Mouse (Mus musculus): Measurements from ENCODE around the gene Gm11214. TPM values are rescaled to one million over a fixed set of nuclear protein-coding genes. Genes with fewer than 3 reads are reported as not detected.

Gene Gm11214
- polyA plus RNA-seq, 1 experiment from 2014 or later = not detected

Other genes starting within 250 kb of the Gm11214 start
- 5.9 and 6.6 TPM in 2 replicates for gene Whrn, start 167.4 kb downstream of the Gm11214 start, polyA plus RNA-seq (2014; fragmentation: Nextera tagmentation; extraction: Ambion mirVana)
- 424 and 428 TPM in 2 replicates for gene Atp6v1g1, start 118.6 kb downstream of the Gm11214 start, polyA plus RNA-seq (2014; fragmentation: Nextera tagmentation; extraction: Ambion mirVana)
- 4.7 and 4.8 TPM in 2 replicates for gene Tmem268, start 104.6 kb downstream of the Gm11214 start, polyA plus RNA-seq (2014; fragmentation: Nextera tagmentation; extraction: Ambion mirVana)
- not detected in 2 replicates for gene Gm11213, start 58.1 kb downstream of the Gm11214 start, polyA plus RNA-seq (2014; fragmentation: Nextera tagmentation; extraction: Ambion mirVana)
- gene Tex48, start 41.0 kb downstream of the Gm11214 start, polyA plus RNA-seq (2014; fragmentation: Nextera tagmentation; extraction: Ambion mirVana) = not detected in 2 replicates
- gene Tnfsf15, start 81.7 kb upstream of the Gm11214 start, polyA plus RNA-seq (2014; fragmentation: Nextera tagmentation; extraction: Ambion mirVana) = 0.06 and 0.25 TPM in 2 replicates
- not detected in 2 replicates for gene Tnfsf8, start 198.0 kb upstream of the Gm11214 start, polyA plus RNA-seq (2014; fragmentation: Nextera tagmentation; extraction: Ambion mirVana)

All from hindbrain, embryonic 11.5 days (tissue).